Mouse (Mus musculus) heart, embryonic 13.5 days (tissue): ENCODE measurements at regions not wholly inside any gene's neighbourhood (a gene's known extent, or its start where the extent isn't known, plus 50 kb on each side); places are given as distances from the start of the nearest gene placed in this dataset.

Source experiments
- ATAC-seq: fragments of 200-750 bp; cut with Nextera tagmentation; 2 replicates; pipeline ENCODE4 v1.8.0; 2017; ENCODE audit warnings: moderate TSS enrichment; ENCODE audit not compliant: insufficient number of reproducible peaks, low FRiP score, low TSS enrichment; ENCODE audit errors: extremely low read depth
- H3K27ac ChIP-seq: fragments of 300-500 bp; sonication (generic); replicated peaks from 2 replicates; pipeline ENCODE4 v1.5.1; 2015; ENCODE audit warnings: moderate library complexity, mild to moderate bottlenecking, inconsistent platforms
- H3K27me3 ChIP-seq: fragments of 300-500 bp; sonication (generic); replicated peaks from 2 replicates; pipeline ENCODE4 v1.6.1; 2015; ENCODE audit warnings: mild to moderate bottlenecking, inconsistent platforms
- H3K36me3 ChIP-seq: fragments of 300-500 bp; sonication (generic); 2 replicates; pipeline ENCODE4 v1.6.1; 2015; ENCODE audit warnings: mild to moderate bottlenecking, inconsistent platforms
- H3K4me1 ChIP-seq: fragments of 300-500 bp; sonication (generic); 2 replicates; pipeline ENCODE4 v1.6.1; 2015; ENCODE audit warnings: inconsistent platforms
- H3K4me2 ChIP-seq: fragments of 300-500 bp; sonication (generic); 2 replicates; pipeline ENCODE4 v1.6.1; 2015; ENCODE audit warnings: inconsistent platforms, mild to moderate bottlenecking, moderate library complexity
- H3K4me3 ChIP-seq: fragments of 300-500 bp; sonication (generic); 2 replicates; pipeline ENCODE4 v1.5.1; 2015; ENCODE audit warnings: moderate library complexity, mild to moderate bottlenecking, inconsistent platforms
- H3K9ac ChIP-seq: fragments of 300-500 bp; sonication (generic); 2 replicates; pipeline ENCODE4 v1.6.1; 2015; ENCODE audit warnings: inconsistent platforms, mild to moderate bottlenecking, moderate library complexity
- H3K9me3 ChIP-seq: fragments of 300-500 bp; sonication (generic); 2 replicates; pipeline ENCODE4 v1.6.1; 2016; ENCODE audit warnings: inconsistent platforms
- WGBS: fragments of 180-500 bp; shearing (Covaris S2); methylation state at CpG from one replicate; pipeline ENCODE4 v1.1.7; 2015; ENCODE audit warnings: mixed read lengths; 5-methylcytosine and 5-hydroxymethylcytosine counted together

DNA sequence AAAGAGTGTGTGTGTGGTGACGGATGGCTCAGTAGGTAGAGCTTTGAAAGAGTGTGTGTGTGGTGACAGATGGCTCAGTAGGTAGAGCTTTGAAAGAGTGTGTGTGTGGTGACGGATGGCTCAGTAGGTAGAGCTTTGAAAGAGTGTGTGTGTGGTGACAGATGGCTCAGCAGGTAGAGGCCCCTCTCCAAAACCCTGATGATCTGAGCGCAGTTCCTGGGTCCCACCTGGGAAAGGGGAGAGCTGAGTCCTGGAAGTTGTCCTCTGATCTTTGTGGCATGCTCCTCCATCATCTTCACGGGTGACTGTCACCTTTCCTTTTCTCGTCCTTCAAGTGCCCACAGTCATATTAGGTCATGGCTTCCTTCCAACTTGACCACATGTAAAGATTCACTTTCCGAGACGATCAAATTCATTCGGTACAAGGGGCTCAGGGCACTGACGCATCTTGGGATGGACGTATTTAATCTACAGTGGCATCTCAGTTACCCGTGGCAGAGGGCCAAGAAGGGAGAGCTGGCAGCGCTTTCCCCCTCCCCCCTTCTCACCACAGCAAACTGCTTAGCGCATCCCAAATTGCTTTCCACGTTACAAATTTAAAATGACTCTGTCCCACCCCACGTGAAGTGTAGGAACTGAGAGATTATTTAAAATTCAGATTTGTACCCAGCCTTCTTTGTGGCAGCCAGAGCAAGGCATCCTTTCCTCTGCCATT, 363.5 kb downstream of the Med10 start:
- H3K4me1 ChIP-seq = no peaks in the 10 kb centered on the region
- H3K27me3 ChIP-seq = no peaks in the 10 kb centered on the region
- no peaks in the 10 kb centered on the region for H3K36me3 ChIP-seq
- no peak for ATAC-seq
- H3K27ac ChIP-seq = no peak overlapping the region
- H3K9me3 ChIP-seq = no peaks in the 10 kb centered on the region
- H3K4me2 ChIP-seq = no peak overlapping the region
- WGBS = 68% methylated on average over 15 of the region's 15 CpGs
- no peak overlapping the region for H3K9ac ChIP-seq
- no peak overlapping the region for H3K4me3 ChIP-seq

DNA sequence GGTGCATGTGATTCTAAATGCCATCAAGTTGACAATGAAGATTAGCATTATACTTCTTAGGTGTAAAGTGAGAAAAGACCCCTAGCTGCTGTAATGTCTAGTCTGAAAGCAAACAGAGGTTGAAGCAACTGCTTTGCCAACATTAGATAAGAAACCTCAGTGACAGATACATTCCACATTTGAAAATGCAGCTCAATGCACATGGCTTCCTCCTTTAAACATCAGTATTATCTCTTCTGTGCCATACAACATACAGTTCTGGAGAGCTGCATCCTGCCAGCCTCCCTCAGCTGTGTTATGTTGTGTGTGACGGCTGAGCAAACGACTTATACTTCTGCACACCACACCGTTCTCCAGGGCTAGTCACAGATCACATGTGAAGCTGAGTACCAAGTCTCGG, 365.6 kb downstream of the Med10 start:
- no peaks in the 10 kb centered on the region for H3K36me3 ChIP-seq
- no peak overlapping the region for H3K4me2 ChIP-seq
- H3K4me3 ChIP-seq = no peak overlapping the region
- no peak overlapping the region for H3K9ac ChIP-seq
- ATAC-seq = no peak
- 51% methylated on average over 4 of the region's 4 CpGs for WGBS
- H3K27ac ChIP-seq = no peak overlapping the region
- H3K27me3 ChIP-seq = no peaks in the 10 kb centered on the region
- no peaks in the 10 kb centered on the region for H3K9me3 ChIP-seq
- H3K4me1 ChIP-seq = no peaks in the 10 kb centered on the region

DNA sequence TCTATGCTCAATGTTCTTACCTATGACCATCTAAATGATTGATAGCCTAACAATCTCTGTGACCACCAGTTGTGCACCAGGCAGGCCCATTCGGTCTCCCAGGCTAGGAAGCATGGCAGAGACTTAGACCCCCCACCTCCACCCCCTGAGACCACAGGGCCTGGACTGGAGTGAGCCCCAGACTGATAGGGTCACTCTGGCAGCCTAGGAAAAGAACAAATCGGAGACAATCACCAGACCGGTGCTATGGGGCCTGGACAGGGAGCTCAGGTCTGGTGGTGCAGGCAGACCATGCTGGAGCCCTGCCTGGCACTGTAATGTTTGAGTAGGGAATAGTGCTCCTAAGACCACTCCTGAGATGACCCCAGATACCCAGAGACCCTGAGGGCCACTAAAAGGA, 366.7 kb downstream of the Med10 start:
- Histone ChIP-seq H3K4me2 (no peak overlapping the region), H3K36me3 (no peaks in the 10 kb centered on the region), H3K27ac (no peak overlapping the region), H3K4me3 (no peak overlapping the region), H3K4me1 (no peaks in the 10 kb centered on the region), H3K9me3 (no peaks in the 10 kb centered on the region), H3K9ac (no peak overlapping the region), H3K27me3 (no peaks in the 10 kb centered on the region)
- ATAC-seq = no peak
- WGBS = 83% methylated on average over 3 of the region's 3 CpGs

DNA sequence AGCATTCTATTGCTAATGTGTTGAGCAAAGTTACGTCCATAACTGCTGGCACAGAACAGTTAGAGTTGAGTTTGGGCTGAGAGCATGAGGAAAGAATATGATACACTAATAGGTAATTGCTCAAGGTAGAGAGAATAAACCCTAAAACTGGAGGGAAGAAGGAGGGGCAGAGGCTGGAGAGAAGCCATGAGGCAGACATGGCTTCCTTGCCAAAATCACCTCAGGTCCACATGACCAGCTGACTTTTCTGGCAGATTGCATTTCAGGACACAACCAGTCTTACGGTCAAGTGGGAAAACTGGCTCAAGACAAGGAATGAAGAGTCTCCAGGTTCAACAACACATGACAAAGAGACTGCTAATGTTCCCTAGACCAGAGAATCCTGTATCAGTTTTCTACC, 374.9 kb downstream of the Med10 start:
- ATAC-seq = no peak

DNA sequence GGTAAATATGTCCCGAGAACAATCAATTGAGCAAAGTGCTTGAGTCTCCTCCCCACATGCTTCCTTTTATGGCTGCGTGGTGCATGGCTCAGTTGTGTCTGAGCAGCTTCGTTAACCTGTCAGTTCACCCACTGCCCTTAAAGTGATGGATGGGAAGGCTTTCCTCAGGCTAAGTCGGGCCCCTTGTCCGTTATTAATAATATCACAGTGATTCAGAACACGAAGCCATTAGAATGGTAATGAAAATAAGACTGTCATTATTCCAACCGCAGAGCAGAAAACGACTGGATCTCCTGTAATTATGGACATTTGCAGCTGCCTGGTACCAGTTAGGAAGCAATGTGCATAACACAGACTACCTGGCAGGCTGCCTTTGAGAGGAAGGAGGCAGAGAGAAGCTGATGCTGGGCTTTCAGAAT, 375.9 kb downstream of the Med10 start:
- no peaks in the 10 kb centered on the region for H3K4me1 ChIP-seq
- no peak for ATAC-seq

More for the DNA sequence above, 374.9 kb downstream of the Med10 start:
- Histone ChIP-seq H3K27me3 (no peaks in the 10 kb centered on the region), H3K36me3 (no peaks in the 10 kb centered on the region), H3K4me1 (no peaks in the 10 kb centered on the region), H3K27ac (no peak overlapping the region), H3K4me2 (no peak overlapping the region), H3K4me3 (no peak overlapping the region), H3K9ac (no peak overlapping the region), H3K9me3 (no peaks in the 10 kb centered on the region)
- WGBS = 77% methylated on average over 2 of the region's 2 CpGs

DNA sequence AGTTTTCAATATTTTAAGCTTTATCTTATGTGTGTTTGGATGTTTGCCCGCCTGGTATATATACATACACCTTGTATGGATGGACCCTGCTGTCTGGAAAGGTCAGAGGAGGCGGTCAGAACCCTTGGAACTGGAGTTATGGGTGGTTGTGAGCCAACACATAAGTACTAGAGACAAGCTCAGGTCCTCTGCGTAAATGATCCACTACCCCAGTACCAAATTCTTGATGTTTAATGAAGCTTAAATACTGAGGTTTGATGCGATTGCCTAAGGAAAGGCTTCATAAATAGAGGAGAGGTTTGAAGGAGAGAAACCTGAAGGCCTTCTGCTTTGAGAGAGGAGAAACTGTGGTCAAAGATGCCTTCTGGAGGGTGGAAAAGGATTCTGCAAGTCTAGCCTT, 388.8 kb downstream of the Med10 start:
- Histone ChIP-seq H3K36me3 (no peaks in the 10 kb centered on the region), H3K4me3 (no peak overlapping the region), H3K27me3 (no peaks in the 10 kb centered on the region), H3K4me2 (no peak overlapping the region), H3K27ac (no peak overlapping the region), H3K9ac (no peak overlapping the region), H3K9me3 (no peaks in the 10 kb centered on the region), H3K4me1 (no peaks in the 10 kb centered on the region)
- WGBS = 74% methylated on average over 4 of the region's 4 CpGs
- ATAC-seq = no peak

More for the DNA sequence above, 375.9 kb downstream of the Med10 start:
- no peak overlapping the region for H3K9ac ChIP-seq
- WGBS = 44% methylated on average over 8 of the region's 8 CpGs
- no peaks in the 10 kb centered on the region for H3K9me3 ChIP-seq
- H3K27me3 ChIP-seq = no peaks in the 10 kb centered on the region
- no peaks in the 10 kb centered on the region for H3K36me3 ChIP-seq
- no peak overlapping the region for H3K4me3 ChIP-seq
- H3K27ac ChIP-seq = no peak overlapping the region
- H3K4me2 ChIP-seq = no peak overlapping the region

DNA sequence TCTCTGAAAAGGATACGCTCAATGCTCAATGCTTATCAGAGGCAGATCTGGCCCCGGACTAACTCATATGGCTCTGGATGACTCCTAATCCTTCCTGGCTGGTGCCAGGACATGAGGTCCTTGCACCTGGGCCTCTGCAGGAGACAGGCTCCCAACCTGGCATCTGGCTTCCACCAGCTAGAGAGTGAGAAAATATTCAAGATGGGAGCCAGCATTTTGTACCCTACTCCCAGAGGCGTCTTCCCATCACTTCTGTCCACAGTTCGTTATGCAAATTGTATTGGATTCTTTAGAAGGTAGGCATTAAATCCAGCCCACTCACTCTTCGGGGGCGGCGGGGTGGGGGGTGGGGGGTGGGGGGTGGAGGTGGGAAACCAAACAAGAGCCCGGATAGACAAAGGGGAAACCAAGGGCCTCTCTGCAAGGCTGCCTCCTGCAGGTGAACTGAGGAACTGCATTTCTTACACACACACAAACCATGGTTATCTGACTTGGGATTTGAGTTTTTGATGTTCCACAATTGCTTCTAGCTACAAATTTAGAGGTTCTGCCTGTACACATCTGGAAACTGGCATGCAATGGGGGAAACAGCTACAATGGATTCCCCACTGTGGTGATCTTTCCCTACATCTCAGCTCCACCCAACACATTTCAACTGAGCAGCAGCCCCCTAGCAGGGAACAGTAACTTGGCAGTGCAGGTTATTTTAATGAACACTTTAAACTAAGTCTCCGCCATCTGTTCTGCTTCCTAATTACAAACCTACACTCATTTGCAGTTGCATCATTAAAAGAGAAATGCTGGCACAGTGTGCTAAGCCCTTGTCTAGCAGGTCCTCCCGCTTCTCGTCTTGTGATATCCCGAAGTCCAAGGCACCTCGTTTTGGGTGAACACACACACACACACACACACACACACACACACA, 390.2 kb downstream of the Med10 start:
- Histone ChIP-seq H3K27ac (no peak overlapping the region), H3K27me3 (no peaks in the 10 kb centered on the region), H3K4me3 (no peak overlapping the region), H3K4me1 (no peaks in the 10 kb centered on the region), H3K4me2 (no peak overlapping the region), H3K9me3 (no peaks in the 10 kb centered on the region), H3K36me3 (no peaks in the 10 kb centered on the region), H3K9ac (no peak overlapping the region)
- no peak for ATAC-seq
- 78% methylated on average over 13 of the region's 13 CpGs for WGBS

DNA sequence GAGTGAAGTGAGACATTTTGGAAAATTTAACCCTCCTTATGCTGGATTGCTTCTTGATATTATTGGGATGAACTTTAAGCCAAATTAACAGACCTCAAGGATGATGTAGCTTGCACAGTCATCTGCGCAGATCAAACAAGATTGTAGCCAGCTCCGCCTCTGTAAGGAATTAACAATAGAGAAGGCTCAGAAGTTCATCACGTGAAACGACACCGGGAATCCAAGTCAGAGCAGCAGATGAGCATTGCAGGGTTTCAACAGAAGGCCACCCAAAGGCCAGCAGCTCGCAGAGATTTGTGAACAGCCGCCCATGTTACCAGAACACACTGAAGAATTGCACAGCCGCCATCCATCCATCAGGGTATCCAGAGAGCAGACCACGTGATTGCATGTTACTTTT, 391.1 kb downstream of the Med10 start:
- H3K9ac ChIP-seq = no peak overlapping the region
- no peaks in the 10 kb centered on the region for H3K27me3 ChIP-seq
- no peak overlapping the region for H3K4me2 ChIP-seq
- 75% methylated on average over 9 of the region's 9 CpGs for WGBS
- H3K4me1 ChIP-seq = no peaks in the 10 kb centered on the region
- H3K27ac ChIP-seq = no peak overlapping the region
- H3K9me3 ChIP-seq = no peaks in the 10 kb centered on the region
- no peak for ATAC-seq
- no peak overlapping the region for H3K4me3 ChIP-seq
- no peaks in the 10 kb centered on the region for H3K36me3 ChIP-seq

DNA sequence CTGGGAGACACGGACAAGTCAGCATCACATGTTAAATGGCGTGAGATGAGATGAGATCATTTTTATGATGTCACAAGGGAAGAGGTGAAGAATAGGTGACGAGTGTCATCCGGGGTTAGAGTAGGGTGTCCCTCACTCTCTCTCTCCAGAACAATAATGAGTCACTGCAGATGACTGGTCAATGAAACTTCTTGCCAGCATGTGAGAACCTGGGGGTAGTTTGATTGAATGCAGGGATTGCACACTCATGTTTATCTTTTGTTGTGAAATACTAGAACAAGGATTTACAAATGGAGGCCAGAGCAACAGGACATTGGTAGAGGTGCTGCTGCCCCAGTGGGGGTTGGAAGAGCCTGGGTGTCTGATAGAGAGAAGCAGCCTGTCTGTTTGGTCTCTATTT, 393.7 kb downstream of the Med10 start:
- Histone ChIP-seq H3K9me3 (no peaks in the 10 kb centered on the region), H3K27me3 (no peaks in the 10 kb centered on the region), H3K9ac (no peak overlapping the region), H3K4me1 (no peaks in the 10 kb centered on the region), H3K27ac (no peak overlapping the region), H3K4me2 (no peak overlapping the region), H3K4me3 (no peak overlapping the region), H3K36me3 (no peaks in the 10 kb centered on the region)
- 56% methylated on average over 4 of the region's 4 CpGs for WGBS
- ATAC-seq = no peak

DNA sequence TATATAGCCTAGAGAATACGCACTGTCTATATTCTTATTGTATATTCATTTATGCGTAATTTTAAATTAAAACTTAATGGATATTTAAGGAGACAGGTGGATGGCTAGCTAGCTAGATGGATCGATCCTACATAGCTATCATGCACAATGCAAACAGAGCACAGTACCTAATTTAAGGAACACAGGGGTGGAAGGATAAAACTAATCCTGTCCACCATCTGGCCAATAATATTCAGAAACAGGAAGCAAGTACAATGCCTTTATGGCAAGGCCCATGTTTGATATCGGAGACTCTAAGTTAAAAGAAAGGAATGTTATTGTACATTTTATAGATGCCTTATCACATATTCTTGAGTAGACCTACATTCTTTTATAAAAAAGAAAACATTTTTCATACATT, 396.4 kb downstream of the Med10 start:
- no peak for ATAC-seq

DNA sequence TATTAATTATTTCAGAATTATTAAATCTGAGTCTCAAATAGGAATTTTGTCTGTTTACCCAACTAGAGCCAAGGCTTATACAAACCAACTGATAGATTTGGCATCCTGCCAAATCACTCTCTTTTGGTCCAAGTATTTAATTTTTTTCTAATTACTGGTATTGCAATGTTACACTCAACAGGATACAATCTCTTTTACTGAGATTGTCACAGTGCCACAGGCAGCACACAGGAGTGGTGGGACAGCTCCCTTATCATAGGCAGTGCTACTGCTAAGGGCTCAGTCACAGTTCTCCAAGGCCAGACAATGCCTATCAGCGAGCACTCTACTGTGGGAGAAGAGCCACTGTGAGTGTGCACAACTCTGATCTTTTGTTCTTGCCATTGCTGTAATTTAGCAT, 396.9 kb downstream of the Med10 start:
- Histone ChIP-seq H3K36me3 (no peaks in the 10 kb centered on the region), H3K4me2 (no peak overlapping the region), H3K27me3 (no peaks in the 10 kb centered on the region), H3K4me3 (no peak overlapping the region), H3K9ac (no peak overlapping the region), H3K4me1 (no peaks in the 10 kb centered on the region), H3K27ac (no peak overlapping the region), H3K9me3 (no peaks in the 10 kb centered on the region)
- WGBS = 65% methylated on average over 1 of the region's 1 CpGs
- no peak for ATAC-seq

More for the DNA sequence above, 396.4 kb downstream of the Med10 start:
- no peak overlapping the region for H3K4me2 ChIP-seq
- H3K9me3 ChIP-seq = no peaks in the 10 kb centered on the region
- H3K9ac ChIP-seq = no peak overlapping the region
- no peak overlapping the region for H3K27ac ChIP-seq
- H3K4me1 ChIP-seq = no peaks in the 10 kb centered on the region
- WGBS = 79% methylated on average over 4 of the region's 4 CpGs
- H3K27me3 ChIP-seq = no peaks in the 10 kb centered on the region
- H3K36me3 ChIP-seq = no peaks in the 10 kb centered on the region
- no peak overlapping the region for H3K4me3 ChIP-seq

DNA sequence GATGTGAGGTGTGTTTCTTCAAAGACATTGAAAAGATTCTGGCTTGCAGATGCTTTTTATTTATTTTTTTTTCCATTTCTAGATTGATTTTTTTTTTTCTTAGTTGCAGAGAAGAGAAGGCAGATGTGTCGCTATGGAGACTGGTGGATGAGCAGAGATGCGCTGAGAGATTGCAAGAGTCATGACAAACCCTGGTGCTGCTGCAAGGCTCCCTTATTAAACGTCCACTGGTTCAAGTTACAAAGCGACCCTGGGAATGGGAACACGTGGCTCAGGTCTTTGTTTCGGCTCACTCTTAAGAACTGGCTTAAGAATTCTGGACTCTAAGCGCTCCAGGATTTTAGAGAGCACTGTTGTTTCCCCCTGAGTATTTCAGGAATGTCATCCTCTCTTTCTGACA, 403.1 kb downstream of the Med10 start:
- no peak for ATAC-seq
- no peak overlapping the region for H3K4me3 ChIP-seq
- WGBS = 62% methylated on average over 7 of the region's 7 CpGs
- H3K36me3 ChIP-seq = no peaks in the 10 kb centered on the region
- no peak overlapping the region for H3K9ac ChIP-seq
- H3K4me1 ChIP-seq = no peaks in the 10 kb centered on the region
- no peak overlapping the region for H3K4me2 ChIP-seq
- H3K27ac ChIP-seq = no peak overlapping the region
- H3K9me3 ChIP-seq = no peaks in the 10 kb centered on the region
- no peaks in the 10 kb centered on the region for H3K27me3 ChIP-seq
